Mouse (Mus musculus) ovary, postnatal 14 days (tissue): Measurements from ENCODE around the gene Olfr45.
"Not testable (repeated sequence)": the region's sequence is repeated elsewhere in the genome, so short reads cannot be mapped to it uniquely, and the experiment has no call there.

Source experiments
- DNase-seq: peaks from one replicate; pipeline ENCODE4 v3.0.0; 2022; ENCODE audit warnings: low spot score

The Olfr45 gene

DNA sequence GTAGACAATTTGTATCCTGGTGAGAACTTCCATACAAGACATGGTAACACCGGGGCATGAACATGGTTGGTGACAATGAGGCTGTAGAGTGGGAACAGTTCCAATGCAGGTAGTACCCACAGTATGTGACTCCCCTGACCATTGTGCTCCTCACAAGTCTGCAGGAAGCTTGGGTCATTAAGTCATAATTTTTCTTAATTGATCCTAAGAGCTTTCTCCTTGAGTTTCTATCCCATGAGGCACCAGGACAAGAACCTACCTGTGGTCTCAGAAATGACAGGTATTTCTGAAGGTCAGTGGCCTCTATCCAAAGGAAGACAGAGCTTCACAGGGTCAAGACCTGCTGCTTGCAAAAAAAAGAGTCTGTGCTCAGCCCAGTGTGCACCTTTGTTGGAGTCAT, at the start of gene Olfr45:
Olfr45 (plus strand) TSS at position 301 of the 400 bp plus-strand sequence.
- no peak for DNase-seq

DNA sequence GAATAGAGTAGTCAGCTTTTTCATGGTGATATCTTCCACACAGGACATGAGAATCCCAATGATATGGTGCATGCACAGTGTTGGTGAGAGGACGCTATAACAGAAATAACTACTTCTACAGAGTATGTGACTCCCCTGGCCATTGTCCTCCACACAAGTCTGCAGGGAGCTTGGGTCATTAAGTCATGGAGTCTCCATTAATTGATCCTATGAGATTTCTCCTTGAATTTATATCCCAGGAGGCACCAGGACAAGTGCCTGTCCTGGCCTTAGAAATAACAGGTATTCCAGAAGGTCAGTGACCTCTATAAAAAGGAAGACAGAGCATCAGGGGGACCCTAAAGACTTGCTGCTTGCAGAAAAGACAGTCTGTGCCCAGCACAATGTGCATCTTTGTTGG, 35.6 kb upstream of the Olfr45 start, which contains the start of gene Olfr53:
Olfr53 (plus strand) TSS at position 301 of the 400 bp plus-strand sequence.
- DNase-seq, result no peak

DNA sequence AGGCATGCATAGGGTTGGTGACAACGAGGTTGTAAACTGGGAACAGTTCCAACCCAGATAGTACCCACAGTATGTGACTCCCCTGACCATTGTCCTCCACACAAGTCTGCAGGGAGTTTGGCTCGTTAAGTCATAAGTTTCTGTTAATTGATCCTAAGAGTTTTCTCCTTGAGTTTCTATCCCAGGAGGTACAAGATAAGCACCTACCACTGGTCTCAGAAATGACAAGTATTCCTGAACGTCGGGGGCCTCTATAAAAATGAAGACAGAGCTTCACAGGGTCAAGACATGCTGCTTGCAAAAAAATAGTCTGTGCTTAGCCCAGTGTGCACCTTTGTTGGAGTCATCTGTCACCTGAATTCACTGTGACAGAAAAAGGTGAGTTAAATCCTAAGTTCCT, 22.1 kb upstream of the Olfr45 start, which contains the start of gene Olfr539:
Olfr539 (plus strand) TSS at position 301 of the 400 bp plus-strand sequence.
- no peak for DNase-seq

DNA sequence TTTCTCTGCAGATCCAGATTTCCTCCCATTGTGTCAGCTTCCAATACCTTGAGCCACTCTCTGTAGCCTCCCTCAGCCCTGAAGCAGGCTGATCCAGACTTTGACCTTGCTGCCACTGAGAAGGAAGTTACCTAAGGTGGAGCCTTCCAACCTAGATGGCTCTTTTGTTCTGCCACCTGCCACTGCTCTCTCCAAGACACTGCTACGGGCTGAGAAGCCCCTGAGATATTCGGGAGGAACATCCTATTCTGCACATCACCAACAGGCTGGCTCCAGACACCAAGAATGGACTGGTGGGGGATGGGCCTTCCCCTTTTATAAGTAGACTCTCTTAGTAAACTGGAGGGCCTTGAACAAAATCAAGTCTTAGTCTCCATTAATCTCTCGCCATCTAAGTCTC, 11.1 kb upstream of the Olfr45 start:
- DNase-seq, result not testable (repeated sequence)

DNA sequence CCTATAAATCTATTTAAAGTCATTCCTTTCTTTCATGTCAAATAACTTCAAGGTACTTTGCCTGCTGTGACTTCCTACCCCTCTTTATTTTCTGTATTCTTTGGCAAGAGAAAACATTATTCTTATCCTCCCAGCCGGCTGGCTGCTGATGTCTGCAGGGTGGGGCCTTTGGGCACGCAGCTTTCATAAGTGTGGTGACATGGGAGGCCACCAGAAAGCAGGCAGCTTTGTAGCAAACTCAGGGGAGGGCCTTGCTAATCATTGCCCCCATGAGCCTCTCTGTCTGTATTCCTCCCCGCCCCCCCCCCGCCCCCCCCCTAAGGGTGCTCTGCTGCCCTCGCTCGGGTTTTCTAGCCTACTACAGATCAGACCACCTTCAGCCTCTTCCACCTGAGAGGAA, 5.9 kb upstream of the Olfr45 start:
- DNase-seq, result no peak

DNA sequence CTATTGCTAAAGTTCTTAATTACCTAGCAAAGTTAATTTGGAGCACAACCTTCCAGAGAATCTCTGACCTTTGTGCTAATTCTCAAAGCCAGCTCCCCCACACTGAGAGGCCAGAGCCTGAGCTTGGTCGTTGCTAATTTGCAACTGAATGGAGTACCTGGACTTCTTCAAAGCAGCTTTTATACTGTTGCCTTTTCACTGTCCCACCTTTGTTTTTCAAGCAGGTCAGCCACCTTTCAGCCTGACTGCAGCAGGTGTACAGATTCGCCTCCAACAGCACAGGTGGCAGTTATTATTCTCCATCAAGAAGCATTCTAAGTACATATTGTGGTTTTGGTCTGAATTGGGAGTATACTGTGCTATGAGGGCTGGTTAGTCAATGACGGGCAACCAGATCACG, 2.2 kb upstream of the Olfr45 start:
- DNase-seq, result not testable (repeated sequence)

DNA sequence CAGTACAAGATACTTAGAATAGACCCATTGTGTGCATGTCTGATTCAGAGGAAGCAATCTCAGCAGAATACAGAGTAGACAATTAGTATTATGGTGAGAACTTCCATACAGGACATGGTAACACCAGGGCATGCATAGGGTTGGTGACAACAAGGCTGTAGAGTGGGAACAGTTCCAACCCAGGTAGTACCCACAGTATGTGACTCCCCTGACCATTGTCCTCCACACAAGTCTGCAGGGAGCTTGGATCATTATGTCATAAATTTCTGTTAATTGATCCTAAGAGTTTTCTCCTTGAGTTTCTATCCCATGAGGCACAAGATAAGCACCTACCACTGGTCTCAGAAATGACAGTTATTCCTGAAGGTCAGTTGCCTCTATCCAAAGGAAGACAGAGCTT, 15.2 kb downstream of the Olfr45 start, which contains the start of gene Olfr541:
Olfr541 (plus strand) TSS at position 301 of the 400 bp plus-strand sequence.
- DNase-seq, result no peak

DNA sequence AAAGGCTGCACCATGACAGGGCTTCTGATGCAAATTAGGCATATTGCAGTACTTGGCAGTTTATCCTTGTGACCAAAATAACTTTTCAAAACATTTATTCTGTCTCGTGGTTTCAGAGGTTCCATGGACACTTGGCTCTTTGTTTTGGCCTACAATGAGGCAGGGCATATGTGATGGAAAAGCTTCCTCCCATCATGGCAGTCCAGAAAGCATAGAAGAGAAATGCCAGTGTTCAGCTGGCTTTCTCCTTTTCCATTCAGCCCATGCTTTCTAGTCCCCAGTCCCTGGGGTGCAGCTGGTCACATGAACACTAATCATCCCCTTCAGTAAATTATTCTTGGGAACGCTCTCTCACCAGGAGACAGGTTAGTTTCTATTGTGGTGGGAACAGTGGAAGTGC, 24.6 kb downstream of the Olfr45 start:
- no peak for DNase-seq

DNA sequence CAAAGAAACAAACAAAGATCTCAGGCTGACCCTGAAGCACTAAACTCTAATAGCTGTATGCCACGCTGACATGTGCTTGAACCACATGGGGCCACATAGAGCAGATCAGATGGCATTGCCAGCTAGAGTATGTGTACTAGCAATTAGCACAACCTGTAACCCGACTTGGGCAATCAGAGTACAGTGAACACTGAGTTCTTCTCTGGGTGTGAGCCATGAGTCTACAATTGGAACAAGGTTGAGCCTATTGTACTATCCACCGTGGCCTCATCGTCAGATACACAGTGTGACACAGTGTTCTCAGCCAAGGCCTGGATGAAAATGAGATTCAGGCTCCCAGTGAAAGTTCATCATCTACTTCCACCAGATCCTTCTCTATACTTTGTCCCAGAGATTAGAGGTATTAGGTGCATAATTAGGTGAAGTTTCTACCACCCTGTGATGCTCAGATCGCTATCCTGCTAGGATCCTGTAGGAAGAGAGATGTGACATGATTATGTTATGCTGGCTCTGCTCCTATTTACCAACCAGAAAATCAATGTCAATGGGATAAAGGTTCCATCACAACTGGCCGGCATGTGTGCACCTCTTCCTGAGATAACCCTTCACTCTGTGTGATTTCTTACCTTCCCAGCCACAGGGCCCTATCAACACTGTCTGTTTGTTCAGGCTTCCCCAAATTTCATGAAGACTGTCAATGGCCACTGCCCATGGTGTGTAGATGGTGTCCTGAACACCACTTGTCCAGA, 26.0 kb downstream of the Olfr45 start:
- no peak for DNase-seq

DNA sequence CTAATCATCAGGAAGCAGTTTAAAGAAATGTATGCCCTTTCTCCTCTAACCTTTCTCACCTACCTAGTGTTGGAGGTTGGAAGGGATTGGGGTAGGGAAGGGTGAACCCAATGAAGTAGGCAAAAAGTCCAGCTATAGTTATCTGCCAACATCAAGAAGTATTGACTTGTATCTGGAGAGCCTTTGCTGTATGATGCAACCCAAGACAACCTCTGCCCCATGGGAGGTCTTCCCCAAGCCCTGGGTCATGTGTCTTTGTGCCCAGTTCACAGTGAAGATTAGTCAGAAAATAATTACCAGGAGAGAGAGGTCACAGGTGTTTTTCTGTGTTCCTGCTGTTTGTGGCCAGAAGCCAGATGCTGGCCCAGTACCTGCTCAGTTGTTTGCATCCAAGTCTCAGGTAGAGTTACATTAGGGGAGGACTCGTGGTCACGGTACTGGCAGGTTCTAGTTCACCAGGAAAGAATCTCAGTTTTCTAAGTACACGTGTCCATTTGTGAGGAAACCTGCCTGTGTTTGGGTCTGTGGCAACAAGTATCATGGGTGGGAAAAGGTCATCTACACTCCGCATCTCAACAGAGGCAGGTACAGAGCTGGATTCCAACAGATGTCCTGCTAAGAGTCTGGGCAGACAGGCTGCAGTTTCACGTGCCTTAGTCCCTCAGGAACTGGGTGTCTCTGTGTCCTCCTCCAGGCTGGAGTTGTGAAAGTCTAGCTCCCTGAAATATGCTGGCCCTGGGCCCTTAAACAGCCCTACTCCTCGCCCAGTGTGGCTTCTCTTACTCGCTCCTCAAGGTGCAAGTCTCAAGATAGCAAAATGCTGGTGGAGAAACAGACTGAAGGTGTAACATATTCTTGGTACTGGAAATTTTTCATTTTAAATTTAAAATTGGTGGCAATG, 35.7 kb downstream of the Olfr45 start:
- no peak for DNase-seq

DNA sequence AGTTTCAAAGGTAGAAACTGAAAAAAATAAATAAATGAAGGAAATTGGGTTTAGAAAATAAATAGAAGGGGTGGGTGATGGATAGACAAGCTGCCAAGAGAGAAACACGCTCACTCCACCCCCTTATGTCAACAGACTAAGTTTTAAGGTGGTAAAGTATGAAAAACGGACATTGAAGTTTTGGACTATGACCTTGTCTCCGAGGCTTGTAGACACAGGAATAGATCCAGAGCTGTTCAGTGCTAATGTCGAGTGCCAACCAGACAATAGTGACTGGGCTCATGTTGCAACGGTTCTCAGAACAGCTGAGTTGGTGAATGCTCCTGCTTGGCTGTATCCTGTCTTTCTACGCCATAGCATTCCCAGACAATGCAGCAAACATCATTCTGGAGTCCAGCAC, 39.3 kb downstream of the Olfr45 start:
- no peak for DNase-seq

DNA sequence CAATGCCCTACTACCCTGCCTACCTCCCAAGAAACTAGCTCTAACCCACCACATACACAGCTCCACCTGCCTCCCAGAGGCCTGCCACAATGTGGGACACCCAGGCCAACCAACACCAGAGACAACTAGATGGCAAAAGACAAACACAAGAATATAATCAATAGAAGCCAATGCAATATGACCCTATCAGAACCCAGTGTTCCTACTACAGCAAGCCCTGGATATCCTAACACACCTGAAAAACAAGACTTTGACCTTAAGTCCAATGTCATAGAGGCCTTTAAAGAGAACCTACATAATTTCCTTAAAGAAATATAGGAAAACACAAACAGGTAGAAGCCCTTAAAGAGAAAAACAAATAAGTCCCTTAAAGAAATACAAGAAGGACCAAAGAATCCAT, 43.8 kb downstream of the Olfr45 start:
- no peak for DNase-seq

DNA sequence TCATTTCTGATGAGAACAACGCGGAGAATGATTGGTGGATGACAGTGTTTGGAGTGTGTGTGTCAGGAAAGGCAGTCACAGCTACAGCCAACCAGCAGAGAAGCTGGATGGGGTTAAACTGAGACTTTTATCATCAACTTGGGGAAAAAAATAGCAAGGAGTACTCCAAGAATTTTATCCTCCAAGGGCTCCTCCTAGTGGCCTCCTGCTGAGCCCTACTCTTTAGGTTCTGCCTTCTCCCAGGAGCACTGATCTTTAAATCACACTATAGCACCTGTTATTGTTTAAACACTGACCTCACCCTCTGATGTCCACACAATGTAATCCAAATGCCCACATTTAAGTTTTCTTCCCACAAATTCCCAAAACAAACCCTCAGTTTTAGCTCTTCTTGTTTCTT, 51.4 kb downstream of the Olfr45 start:
- no peak for DNase-seq
